Mouse (Mus musculus): Measurements from ENCODE around the gene Slc31a2. TPM values are rescaled to one million over a fixed set of nuclear protein-coding genes. Genes with fewer than 3 reads are reported as not detected.

The Slc31a2 gene
- total RNA-seq, 2 experiments from 2014 or later = 9.5 to 10.2 TPM

DNA sequence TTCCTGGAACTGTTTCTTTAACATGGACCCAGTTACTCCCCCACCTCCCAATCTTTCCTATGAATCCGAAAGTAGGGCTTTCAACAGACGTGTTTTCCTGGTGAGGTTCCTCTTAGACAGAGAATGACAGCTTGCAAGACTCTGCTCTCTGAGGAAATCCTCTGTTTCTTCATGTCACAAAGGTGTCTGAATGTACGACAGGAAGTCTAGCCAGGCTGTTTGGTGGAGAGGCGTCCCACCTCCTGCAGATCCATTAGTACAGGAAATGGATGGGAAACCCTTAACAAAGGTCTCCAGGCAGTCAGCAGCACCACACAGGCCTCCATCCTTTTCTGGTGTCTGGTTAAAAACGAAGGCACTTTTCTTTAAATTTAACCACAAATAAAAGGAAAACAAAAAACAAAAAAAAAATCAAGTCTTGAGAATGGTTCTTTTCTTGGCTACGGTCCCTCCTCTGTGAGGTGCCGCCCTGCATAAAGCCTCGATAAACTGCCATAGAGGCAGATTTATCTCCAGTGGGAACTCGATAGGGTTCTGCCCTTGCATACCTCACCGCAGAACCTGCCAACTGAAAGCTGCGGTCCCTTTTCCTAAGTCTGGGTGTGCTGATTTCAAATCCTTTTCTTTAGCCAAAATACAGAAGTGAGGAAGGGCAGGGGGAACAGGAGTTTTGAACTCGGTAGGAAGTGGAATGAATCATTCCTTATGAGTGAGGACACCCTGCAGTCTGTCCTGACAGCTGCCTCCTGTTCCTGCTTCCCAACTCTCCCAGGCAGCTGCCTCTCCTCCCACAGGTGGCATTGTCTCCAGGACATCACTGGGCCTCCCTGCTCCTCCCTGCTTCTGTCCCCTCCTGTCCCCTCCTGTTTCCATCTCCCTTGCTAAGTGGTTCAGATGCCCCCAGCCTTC is 24.9 kb downstream of the Slc31a2 start:
- TF ChIP-seq CTCF (conservative IDR thresholded peaks at IDR 0.05) = no peak
- H3K27ac ChIP-seq = peak overlapping the region; percentile 78
- H3K4me3 ChIP-seq = peak overlapping the region; percentile 74
- peak in 1 of 2 experiments; percentile 13 for DNase-seq (ENCODE audit: low spot score in 2 of 2)

DNA sequence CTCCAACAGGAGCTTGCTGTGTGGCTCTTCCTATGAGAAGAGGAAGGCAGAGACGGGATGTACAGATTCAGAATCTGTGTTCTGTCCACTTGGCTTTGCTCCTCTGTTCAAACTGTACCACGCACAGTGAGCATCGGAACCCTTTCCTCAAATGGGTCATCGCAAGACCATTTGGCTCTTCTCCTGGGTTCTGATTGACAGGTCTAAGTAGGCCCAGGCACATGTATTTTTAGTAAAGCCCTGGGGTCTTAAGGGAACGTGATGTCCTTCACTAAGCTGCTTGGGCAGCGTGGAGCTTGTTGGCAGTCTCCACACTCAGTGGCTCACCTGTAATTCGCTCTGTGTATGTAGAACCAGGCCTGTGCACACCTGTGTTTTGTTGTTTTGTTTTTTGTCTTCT is 26.9 kb downstream of the Slc31a2 start:
- Histone ChIP-seq H3K27ac (no peak overlapping the region), H3K4me3 (no peak overlapping the region)
- DNase-seq (ENCODE audit: low spot score in 2 of 2) = peak in 1 of 2 experiments; percentile 4
- TF ChIP-seq CTCF (conservative IDR thresholded peaks at IDR 0.05) = no peak

DNA sequence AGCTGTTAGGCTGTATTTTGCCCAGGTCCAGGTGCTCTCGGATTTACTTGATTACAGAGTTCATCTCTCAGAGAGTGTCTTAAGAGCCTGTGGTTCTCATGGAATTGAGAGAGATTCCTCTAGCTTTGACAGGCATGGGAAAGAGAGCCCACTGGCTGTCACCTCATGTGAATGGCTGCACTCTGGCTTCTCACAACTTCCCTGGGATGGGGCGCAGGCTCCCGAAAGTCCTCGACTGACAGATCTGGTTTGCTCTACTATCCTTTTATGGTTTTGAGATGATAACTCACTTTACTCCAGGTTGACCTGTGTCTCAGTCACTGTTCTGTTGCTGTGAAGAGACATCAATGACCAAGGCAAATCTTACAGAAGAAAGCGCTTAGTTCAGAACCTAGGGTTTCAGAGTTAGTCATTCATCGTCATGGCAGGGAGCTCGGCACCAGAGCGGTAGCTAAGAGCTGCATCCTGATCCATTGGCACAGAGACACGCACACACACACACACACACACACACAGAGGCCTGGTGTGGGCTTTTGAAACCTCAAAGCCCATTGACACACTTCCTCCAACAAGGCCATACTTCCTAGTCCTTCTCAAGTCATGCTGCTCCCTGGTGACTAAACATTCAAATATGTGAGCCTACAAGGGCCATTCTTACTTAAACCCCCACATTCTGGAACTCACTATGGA is 28.6 kb downstream of the Slc31a2 start:
- DNase-seq (ENCODE audit: low spot score in 2 of 2) = peak in 1 of 2 experiments; percentile 5
- no peak for TF ChIP-seq CTCF (conservative IDR thresholded peaks at IDR 0.05)
- H3K4me3 ChIP-seq = no peak overlapping the region
- no peak overlapping the region for H3K27ac ChIP-seq

DNA sequence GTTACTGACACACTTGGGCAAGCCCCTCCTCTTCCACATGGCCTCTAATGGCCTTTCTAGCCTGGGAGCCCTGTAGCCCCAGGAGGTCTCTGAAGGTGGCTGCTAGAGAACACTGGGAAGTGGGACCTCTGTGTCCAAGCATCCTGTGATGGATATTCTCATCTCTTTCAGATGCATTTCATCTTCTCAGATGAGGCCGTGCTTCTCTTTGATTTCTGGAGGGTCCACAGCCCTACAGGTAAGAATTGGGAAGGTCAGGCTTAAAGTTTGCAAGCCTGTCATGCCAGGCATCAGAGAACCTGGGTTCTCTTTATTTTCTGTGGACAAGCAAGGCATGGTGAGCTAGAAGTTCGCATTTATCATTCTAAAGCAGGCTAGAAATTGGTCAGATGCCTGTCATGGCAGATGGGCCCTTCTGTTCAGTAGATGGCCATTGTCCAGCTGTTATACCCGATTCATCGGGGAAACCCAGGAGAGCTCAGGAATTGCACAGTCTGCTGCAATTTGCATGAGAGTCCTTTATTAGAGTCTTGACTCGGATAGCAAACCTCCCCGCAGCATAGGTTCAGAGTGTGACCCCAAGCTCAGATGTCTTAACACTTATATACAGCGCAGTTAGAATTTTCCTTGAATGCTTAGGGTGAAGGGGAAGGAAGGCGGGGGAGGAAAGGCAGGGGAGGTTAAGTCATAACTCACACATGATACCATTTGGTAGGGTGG is 30.3 kb downstream of the Slc31a2 start:
- H3K4me3 ChIP-seq = no peak overlapping the region
- DNase-seq (ENCODE audit: low spot score in 2 of 2) = peak in 1 of 2 experiments; percentile 13
- TF ChIP-seq CTCF (conservative IDR thresholded peaks at IDR 0.05) = no peak
- H3K27ac ChIP-seq = peak overlapping the region; percentile 46

DNA sequence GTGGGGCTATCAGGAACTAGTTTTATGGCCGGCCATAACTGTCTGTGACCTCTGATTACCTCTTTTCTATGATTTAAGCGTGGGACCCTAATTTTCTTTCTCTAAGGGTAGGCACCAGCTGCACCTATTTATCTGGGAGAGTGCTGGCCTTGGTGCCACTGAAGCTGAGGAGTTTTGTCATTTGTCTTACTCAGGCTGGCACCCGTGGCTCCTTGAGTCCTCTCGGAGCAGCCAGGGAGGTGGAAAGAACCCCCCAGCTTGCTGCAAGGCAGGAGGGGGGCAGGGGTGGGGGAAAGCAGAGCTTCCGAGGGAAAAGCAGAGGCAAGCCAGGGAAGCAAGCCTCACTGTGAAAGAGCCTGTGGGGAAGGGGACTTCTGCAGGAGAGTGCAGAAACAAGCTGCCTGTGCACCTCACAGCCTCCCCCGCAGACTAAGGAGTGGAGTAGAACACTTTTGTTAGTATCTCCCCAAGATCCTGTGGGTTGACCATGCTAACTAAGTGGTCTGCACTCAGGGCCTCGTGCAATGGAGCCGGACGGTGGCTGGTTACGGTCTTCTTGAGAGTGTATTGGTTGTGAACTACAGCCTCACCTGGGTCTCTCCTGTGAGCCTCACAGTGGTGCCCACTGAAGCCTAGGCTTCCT is 31.0 kb downstream of the Slc31a2 start:
- no peak for TF ChIP-seq CTCF (conservative IDR thresholded peaks at IDR 0.05)
- DNase-seq (ENCODE audit: low spot score in 2 of 2) = peak in 1 of 2 experiments; percentile 31
- peak overlapping the region; percentile 46 for H3K27ac ChIP-seq
- no peak overlapping the region for H3K4me3 ChIP-seq

DNA sequence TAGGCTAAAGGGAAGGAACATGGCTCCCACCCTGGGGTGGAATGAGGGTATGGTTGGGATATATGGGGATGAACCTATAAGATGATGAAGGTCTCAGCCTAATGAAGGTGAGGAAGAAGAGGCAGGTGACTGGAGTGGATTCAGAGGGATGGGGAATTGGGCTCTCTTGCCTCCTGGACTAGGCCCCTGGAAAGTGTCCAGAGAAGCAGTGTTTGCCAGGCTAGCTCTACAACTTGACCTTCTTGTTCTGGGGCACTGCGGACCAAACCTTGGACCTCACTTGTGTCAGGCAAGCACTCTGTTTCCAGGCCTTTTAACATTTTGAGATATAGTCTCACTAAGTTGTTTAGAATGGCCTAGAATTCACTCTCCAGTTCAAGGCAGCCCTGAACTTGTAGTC is 32.4 kb downstream of the Slc31a2 start:
- no peak overlapping the region for H3K4me3 ChIP-seq
- no peak overlapping the region for H3K27ac ChIP-seq
- TF ChIP-seq CTCF (conservative IDR thresholded peaks at IDR 0.05) = no peak
- DNase-seq (ENCODE audit: low spot score in 2 of 2) = peak in 1 of 2 experiments; percentile 9

DNA sequence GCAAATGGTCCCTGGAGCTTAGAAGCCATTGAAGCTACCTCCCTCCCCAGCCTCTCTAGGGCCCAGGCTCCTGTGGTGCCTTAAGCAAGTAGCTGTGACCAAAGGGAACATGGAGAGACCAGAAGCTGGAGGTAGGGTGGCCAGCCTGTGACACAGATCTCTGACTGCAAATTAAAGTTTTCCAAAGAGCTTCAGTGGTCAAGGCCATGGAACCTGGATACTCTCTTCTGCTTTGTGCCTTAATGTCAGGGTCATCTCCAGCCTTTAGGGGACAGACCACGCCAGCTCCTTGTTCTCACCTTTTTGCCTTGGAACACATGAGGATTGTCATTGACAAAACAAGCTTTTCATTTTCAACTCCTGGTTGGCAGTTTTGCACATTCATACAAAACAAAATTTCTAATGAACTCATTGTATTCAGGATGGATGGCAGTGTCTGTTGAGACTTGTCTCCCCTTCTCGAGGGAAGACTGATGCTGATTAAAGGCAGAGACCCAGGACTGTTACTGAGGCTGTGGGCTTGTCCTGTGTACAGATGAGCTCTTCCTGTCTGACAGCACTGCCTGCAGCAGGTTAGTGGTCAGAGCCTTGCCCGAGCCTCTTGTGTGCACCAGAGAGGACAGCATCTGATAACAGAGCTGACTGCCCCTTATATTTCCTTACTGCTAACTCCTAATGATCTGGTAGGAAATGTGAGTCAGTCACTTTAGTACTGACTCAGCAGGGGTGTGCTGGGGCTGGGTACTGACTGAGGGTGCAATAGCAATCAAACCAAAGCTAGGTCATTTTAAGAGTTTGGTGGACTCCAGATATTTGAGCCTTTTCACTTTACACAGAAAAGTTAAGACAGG is 35.1 kb downstream of the Slc31a2 start:
- Histone ChIP-seq H3K4me3 (no peak overlapping the region), H3K27ac (no peak overlapping the region)
- no peak for TF ChIP-seq CTCF (conservative IDR thresholded peaks at IDR 0.05)
- no peak for DNase-seq (ENCODE audit: low spot score in 2 of 2)

DNA sequence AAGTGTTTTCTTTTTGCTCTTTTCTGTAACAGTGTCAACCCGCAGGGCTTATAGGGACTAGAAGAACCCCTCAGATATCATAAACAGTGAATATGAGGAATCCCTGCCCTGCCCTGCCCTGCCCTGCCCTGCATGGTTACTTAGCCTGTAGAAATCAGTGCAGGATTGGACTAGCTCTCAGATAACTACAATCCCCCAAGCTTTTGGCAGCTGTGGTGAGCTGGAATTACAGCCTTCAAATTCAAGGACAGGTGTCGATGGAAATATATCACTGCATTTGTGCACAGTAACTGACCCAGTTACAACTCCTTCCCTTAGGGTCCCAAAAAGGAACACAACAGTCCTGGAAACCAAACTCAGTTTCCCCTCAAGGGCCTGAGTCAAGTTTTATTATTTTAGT is 37.6 kb downstream of the Slc31a2 start:
- no peak overlapping the region for H3K27ac ChIP-seq
- H3K4me3 ChIP-seq = no peak overlapping the region
- DNase-seq (ENCODE audit: low spot score in 2 of 2) = no peak
- TF ChIP-seq CTCF (conservative IDR thresholded peaks at IDR 0.05) = no peak

DNA sequence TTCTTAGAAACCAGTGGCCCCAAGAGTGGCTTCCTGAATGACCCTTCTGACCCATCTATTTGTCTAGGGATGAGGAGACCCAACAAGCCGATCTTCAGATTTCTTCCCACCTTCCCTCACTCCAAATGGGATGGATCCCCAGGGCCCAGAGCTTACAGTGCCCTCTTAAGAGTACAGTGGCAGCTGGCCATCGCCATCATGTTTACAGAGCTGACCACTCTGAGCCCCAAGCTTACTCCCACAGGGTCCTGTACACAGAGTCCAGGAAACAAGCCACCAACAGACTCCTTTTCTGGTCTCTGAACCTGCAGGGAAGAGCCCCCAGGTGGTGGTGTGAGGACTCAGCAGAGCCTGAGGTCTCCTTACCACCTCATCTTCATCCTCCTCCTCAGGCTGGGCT is 40.4 kb downstream of the Slc31a2 start:
- no peak overlapping the region for H3K27ac ChIP-seq
- no peak for DNase-seq (ENCODE audit: low spot score in 2 of 2)
- no peak for TF ChIP-seq CTCF (conservative IDR thresholded peaks at IDR 0.05)
- H3K4me3 ChIP-seq = no peak overlapping the region

DNA sequence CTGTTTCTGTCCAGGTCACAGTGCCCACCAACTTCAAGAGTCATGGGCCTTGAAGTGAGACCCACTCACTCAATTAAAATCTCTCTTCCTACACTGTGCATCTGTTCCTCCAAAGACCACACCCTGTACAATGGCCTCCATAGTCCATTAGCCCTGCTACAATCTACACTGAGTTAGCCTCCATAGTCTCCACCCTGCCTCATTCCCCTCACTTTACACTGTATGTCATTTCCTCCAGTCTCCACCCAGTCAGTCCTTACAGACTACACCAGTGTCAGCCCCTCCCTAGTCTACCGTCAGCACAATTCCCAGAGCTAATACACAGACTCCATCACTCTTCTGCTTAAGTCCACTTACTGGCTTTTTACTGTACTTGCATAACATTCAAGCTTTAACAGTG is 40.9 kb downstream of the Slc31a2 start:
- TF ChIP-seq CTCF (conservative IDR thresholded peaks at IDR 0.05) = no peak
- DNase-seq (ENCODE audit: low spot score in 2 of 2) = no peak

DNA sequence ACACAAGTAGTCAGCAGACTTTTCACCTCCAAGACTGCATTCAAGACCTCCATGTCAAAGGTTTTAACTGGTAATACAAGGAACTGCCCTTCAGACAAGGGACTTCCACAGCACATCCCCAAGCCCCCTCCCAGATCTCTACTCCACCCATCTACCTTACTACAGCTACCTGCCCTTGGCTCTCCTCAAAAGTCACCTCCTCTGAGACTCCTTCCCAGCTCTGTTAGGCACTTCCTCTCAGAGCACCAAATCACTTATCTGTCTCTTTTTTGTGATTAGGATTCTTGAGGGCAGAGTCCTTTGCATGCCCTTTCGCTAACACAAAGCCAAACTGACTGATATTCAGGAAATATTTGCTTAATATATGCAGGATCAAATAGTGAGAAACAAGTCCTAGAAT is 43.9 kb downstream of the Slc31a2 start:
- no peak overlapping the region for H3K4me3 ChIP-seq
- TF ChIP-seq CTCF (conservative IDR thresholded peaks at IDR 0.05) = no peak
- DNase-seq (ENCODE audit: low spot score in 2 of 2) = no peak
- no peak overlapping the region; the same call in 1 of the 2 replicates for H3K27ac ChIP-seq

More for the DNA sequence above, 40.9 kb downstream of the Slc31a2 start:
- no peak overlapping the region for H3K27ac ChIP-seq
- no peak overlapping the region for H3K4me3 ChIP-seq

DNA sequence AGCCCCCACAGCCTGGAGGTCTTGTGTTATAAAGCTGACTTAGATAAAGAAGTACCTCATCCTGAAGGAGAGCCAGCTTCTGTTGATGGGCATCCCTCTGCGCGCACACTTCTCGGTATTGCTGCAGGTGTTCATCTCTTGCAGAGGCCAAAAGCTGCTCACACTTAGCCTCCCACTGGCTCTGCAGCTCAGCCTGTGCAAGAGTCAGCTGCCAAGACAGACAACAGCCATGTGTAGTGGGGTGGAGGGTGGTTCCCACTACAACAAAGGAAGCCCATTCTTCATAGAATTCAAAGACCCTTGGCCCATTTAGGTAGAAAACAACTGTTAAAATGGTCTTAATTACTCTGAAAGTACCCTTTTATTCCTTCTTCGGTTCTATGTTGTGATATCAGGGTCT is 44.5 kb downstream of the Slc31a2 start:
- no peak for DNase-seq (ENCODE audit: low spot score in 2 of 2)
- Histone ChIP-seq H3K27ac (no peak overlapping the region; the same call in 1 of the 2 replicates), H3K4me3 (no peak overlapping the region)
- TF ChIP-seq CTCF (conservative IDR thresholded peaks at IDR 0.05) = no peak
